Mouse (Mus musculus) CH12.LX (cell line): ENCODE data around the gene Cx3cr1.

Experiments used
- CTCF ChIP-seq, 2 experiments: IDR thresholded peaks in 1 of 2; conservative IDR thresholded peaks in 1 of 2; 2 replicates each; pipeline ENCODE4 v1.5.1; 2011 to 2012; ENCODE audit warnings: low read depth in 2 of 2, low read length in 2 of 2, improper control_type of control experiment in 1 of 2, inconsistent platforms in 1 of 2, mild to moderate bottlenecking in 1 of 2, moderate library complexity in 1 of 2
- E2F4 ChIP-seq: IDR thresholded peaks from 2 replicates; pipeline ENCODE4 v1.6.1; 2011; ENCODE audit warnings: low read depth, low read length, improper control_type of control experiment; ENCODE audit not compliant: insufficient replicate concordance
- HCFC1 ChIP-seq: IDR thresholded peaks from 2 replicates; pipeline ENCODE4 v1.6.1; 2012; ENCODE audit warnings: low read depth, mild to moderate bottlenecking, inconsistent platforms, low read length, improper control_type of control experiment
- JUND ChIP-seq: conservative IDR thresholded peaks from 2 replicates; pipeline ENCODE4 v1.6.1; 2011; ENCODE audit warnings: low read depth, low read length, improper control_type of control experiment
- POLR2A ChIP-seq: IDR thresholded peaks from 2 replicates; pipeline ENCODE4 v1.6.1; 2011; ENCODE audit warnings: low read depth, mild to moderate bottlenecking, improper control_type of control experiment, low read length

DNA sequence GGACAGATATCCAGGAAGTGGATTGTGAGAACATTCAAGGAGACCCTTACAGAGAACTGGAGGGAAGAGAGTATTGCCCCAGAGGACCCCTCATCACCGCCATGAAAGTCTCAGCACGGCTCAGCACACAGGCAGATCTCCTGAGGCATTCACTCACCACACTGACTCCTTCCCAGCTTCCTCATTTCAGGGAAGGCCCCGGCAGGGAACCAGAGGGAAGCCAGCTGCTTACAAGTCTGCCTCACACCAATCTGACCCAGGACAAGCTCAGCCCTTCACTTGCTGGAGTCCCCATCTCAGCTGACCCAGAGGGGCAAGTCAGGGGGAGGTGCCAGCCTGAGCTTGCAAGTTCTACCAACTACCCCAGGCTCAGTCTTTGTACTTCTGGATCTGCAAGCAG is 120.9 kb downstream of the Cx3cr1 start:
- TF ChIP-seq JUND (no peak), E2F4 (no peak), CTCF (conservative IDR thresholded peaks at IDR 0.05 in 1 of 2, IDR thresholded peaks at IDR 0.05 in 1 of 2; ENCODE audit: low read depth in 2 of 2, low read length in 2 of 2) (no peak), HCFC1 (no peak), POLR2A (no peak)
